Mouse (Mus musculus) neural tube, embryonic 12.5 days (tissue): ENCODE measurements around the gene Armh4. TPM values are rescaled to one million over a fixed set of nuclear protein-coding genes. Genes with fewer than 3 reads are reported as not detected.
"Not testable (repeated sequence)": the region's sequence is repeated elsewhere in the genome, so short reads cannot be mapped to it uniquely, and the experiment has no call there.

Experiments
- ATAC-seq: fragments of 200-750 bp; cut with Nextera tagmentation; 2 replicates; pipeline ENCODE4 v1.8.0; 2017; ENCODE audit warnings: low read depth, mild to moderate bottlenecking, moderate TSS enrichment, moderate library complexity; ENCODE audit not compliant: low FRiP score
- H3K27ac ChIP-seq: fragments of 300-500 bp; sonication (generic); 2 replicates; pipeline ENCODE4 v1.5.1; 2016
- H3K27me3 ChIP-seq: fragments of 300-500 bp; sonication (generic); replicated peaks from 2 replicates; pipeline ENCODE4 v1.6.1; 2016; ENCODE audit warnings: mild to moderate bottlenecking
- H3K36me3 ChIP-seq: fragments of 300-500 bp; sonication (generic); 2 replicates; pipeline ENCODE4 v1.6.1; 2016; ENCODE audit warnings: mild to moderate bottlenecking
- H3K4me1 ChIP-seq: fragments of 300-500 bp; sonication (generic); 2 replicates; pipeline ENCODE4 v1.6.1; 2016
- H3K4me2 ChIP-seq: fragments of 300-500 bp; sonication (generic); replicated peaks from 2 replicates; pipeline ENCODE4 v1.6.1; 2016; ENCODE audit warnings: mild to moderate bottlenecking
- H3K4me3 ChIP-seq: fragments of 300-500 bp; sonication (generic); 2 replicates; pipeline ENCODE4 v1.5.1; 2016
- H3K9ac ChIP-seq: fragments of 300-500 bp; sonication (generic); 2 replicates; pipeline ENCODE4 v1.6.1; 2016; ENCODE audit warnings: mild to moderate bottlenecking
- H3K9me3 ChIP-seq: fragments of 300-500 bp; sonication (generic); 2 replicates; pipeline ENCODE4 v1.6.1; 2016; ENCODE audit warnings: mild to moderate bottlenecking
- WGBS: fragments of 180-500 bp; shearing (Covaris S2); methylation state at CpG from one replicate; pipeline ENCODE4 v1.1.7; 2016; 5-methylcytosine and 5-hydroxymethylcytosine counted together
- polyA plus RNA-seq: library from polyadenylated mRNA; unstranded; fragments of >200 nt; fragmentation: Nextera tagmentation; extraction: Ambion mirVana; gene quantifications from 2 replicates; pipeline ENCODE4 v1.2.1, GENCODE M21; 2016

The Armh4 gene
- 38.4 and 47.9 TPM in 2 replicates for polyA plus RNA-seq

DNA sequence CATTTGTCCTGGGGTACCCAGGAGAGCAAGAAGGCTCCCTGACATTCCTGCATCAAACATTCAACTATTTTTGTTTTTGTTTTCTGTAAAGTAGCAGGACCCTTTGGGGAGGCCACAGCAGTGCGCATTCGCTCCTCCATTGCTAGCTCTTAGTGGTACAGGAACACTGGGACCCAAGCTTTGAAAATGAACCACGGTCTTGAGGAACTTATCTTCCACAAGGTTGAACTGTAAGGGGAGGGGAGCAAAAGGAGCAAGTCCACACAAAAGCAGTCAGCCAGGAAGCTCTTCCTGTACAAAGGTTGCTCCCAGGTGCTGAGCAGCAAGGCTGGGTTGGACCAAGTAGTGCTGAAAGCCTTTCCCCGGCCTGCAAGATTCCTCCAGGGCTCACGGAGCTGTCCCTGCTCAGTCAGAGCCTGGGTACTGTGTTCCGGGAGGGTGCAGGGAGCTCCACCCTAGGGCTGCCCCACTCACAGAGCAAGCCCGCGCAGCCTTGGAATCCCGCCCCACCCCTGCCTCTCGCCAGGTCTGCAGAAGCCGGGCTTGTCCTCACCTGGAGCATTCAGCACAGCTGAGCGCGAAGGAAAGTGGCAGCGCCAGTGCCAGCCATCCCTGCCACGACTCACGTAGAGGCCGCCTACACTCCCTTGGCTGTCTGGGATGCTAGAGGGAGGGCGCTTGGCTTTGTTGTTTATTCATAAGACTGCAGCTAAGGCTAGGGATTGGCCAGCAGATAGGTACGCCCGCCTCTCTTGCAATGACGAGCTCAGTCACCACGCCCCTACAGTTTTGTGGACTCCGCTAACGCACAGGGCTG lies at the start of gene Armh4:
Armh4 (minus strand) TSS at position 669 of the 817 bp plus-strand sequence.
- no peaks in the 10 kb centered on the region for H3K27me3 ChIP-seq

DNA sequence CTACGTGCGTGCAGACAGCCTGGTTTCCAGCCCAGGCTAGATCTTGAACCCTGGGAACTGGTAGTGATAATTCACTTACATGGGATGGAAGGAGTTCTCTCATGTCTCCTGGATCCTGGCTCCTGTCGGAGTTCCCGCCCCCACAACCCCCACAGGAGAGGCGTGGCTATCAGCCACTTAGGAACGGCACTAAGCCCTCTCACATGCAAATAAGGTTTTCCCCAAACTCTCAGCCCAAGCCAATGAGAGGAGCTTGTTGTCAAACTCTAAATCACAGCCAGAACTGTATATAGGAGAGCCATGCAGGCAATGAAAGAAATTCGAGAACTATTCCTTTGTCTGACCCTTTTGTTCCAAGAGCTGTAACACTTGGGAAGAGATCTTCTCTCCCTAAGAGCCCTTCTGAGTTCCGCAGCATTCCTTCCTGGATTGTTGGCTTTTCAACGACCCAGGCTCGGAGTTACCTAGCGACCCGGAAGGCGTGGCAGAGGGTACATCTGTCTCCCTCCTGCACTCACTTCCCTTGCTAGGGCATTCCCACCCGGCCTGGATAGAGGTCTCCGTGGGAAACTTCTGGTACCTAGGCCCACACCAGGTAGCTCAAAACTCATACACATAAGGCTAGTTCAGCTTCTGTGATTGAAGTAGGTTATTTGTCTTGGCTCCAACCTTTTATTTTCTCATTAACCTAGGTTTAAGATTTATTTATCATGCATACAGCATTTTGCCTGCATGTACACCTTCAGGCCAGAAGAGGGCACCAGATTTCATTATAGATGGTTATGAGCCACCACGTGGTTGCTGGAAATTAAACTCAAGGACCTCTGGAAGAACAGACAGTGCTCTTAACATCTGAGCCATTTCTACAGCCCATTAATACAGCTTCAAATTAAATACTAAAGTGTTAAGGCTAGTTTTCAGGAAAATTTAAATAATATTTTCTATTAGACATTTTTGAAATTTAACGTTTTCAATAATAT lies 46.3 kb upstream of the Armh4 start:
- Histone ChIP-seq H3K9ac (no peak overlapping the region), H3K27ac (no peak overlapping the region)

More for the DNA sequence above, at the start of gene Armh4:
- ATAC-seq, result peak; percentile 99
- 1% methylated on average over 24 of the region's 24 CpGs for WGBS
- H3K27ac ChIP-seq, result no peak within 1 kb of the TSS
- H3K4me2 ChIP-seq, result peak within 1 kb of the TSS; percentile 73
- no peaks in the 10 kb centered on the region for H3K9me3 ChIP-seq
- no peaks in the 10 kb centered on the region for H3K36me3 ChIP-seq
- H3K4me1 ChIP-seq, result no peaks in the 10 kb centered on the region
- H3K9ac ChIP-seq, result peak within 1 kb of the TSS; percentile 72
- peak within 1 kb of the TSS; percentile 63 for H3K4me3 ChIP-seq

DNA sequence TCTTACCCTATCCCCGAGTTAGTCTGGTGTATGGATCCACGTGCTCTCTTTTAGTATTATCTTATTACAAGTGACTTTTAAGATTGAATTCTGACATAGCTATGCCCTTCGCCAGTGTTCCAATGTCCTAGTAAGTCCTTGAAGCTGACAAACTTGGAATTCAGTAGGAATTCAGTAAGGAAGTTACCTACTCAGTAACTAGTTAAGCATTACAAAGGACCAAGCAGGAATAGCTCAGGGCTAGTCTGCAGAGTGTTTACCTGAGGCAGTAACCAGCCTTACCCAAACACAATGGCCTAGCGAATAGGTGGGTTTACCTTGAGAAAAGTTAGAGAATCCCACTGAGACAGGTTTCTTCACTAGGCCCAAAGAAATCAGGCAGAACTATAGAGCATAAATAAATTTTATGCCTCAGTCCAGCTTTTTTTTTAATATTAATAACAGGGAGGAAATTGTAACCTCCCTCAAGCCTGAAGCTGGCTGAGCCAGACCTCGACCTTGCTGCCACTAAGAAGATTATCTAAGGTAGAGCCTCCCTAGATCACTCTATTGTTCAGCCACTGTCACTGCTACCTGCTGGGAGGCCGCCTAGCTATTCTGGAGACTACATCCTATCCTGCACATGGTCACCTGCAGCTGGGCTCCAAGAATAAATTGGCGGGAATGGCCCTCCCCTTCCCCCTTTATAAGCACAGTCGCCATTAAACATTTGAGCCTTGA lies 36.7 kb upstream of the Armh4 start:
- H3K4me1 ChIP-seq, H3K27ac ChIP-seq, ATAC-seq, H3K9me3 ChIP-seq, H3K27me3 ChIP-seq, H3K9ac ChIP-seq, H3K4me2 ChIP-seq, H3K36me3 ChIP-seq, H3K4me3 ChIP-seq: not testable (repeated sequence)
- 84% methylated on average over 8 of the region's 8 CpGs for WGBS

More for the DNA sequence above, 46.3 kb upstream of the Armh4 start:
- Histone ChIP-seq H3K27me3 (no peaks in the 10 kb centered on the region), H3K4me3 (peak overlapping the region; percentile 24), H3K9me3 (no peaks in the 10 kb centered on the region), H3K36me3 (no peaks in the 10 kb centered on the region), H3K4me1 (0 out of 2 replicates have a peak, but pooled peaks cover 2% of the 10 kb centered on the region), H3K4me2 (peak overlapping the region; percentile 55)
- whole genome bisulfite sequencing, result 11% methylated on average over 17 of the region's 17 CpGs
- ATAC-seq, result peak; percentile 73

DNA sequence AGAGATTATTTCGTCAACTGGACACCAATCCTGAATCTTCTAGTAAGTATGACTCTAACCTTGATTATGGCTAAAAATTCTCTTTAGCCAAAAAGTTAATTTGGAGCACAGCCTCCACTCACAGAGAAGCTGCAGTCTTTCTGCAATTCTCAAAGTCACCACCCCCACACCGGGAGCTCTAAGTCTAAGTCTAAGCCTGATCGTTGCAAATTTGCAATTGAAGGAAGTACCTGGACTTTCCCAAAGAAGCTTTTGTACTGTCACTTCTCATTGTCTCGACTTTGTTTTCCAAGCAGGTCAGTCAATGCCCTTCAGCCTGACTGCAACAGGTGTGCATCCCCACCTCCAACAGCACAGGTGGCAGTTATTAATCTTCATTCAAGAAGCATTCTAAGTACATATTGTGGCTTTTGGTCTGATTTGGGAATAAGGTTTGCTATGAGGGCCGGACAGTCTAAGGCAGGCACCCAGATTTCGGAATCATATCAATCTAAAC lies 35.6 kb upstream of the Armh4 start:
- WGBS, result 86% methylated on average over 6 of the region's 6 CpGs
- H3K9ac ChIP-seq, H3K27ac ChIP-seq, H3K9me3 ChIP-seq, H3K4me3 ChIP-seq, H3K27me3 ChIP-seq, H3K4me2 ChIP-seq, H3K36me3 ChIP-seq, H3K4me1 ChIP-seq, ATAC-seq: not testable (repeated sequence)

DNA sequence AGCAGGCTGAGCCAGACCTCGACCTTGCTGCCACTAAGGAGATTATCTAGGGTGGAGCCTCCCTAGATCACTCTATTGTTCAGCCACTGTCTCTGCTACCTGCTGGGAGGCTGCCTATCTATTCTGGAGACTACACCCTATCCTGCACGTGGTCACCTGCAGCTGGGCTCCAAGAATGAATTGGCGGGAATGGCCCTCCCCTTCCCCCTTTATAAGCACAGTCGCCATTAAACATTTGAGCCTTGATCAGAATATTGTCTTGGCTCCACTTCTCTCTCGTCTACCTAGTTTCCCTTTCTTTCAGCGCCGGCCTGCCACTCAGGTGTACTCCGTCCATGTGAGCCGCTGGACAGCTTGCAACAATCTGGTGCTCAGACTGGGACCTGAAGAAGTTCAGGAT lies 29.8 kb upstream of the Armh4 start:
- not testable (repeated sequence) for H3K4me2 ChIP-seq, H3K27me3 ChIP-seq, H3K36me3 ChIP-seq, H3K4me1 ChIP-seq, ATAC-seq, H3K27ac ChIP-seq, H3K9ac ChIP-seq, H3K4me3 ChIP-seq, H3K9me3 ChIP-seq
- 88% methylated on average over 9 of the region's 9 CpGs for WGBS

DNA sequence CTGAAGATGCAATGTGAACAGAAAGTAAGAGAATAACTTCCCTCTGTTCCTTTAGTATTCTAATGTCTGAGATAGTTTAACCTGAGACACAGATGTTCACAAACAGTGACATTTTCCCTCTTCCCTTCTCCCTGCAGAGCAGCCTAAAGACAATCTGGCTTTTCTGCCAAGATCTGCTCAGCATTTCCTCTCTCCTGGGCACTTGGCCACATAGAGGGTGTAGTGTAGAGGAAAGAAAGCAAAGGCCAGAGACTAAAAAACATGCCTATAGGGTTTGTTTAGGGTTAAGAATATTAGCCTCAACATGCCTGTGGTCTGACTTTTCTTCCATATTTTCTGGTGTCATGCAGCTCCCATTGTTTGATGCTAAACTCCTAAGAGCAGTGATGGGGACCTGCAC lies 21.9 kb upstream of the Armh4 start:
- not testable (repeated sequence) for H3K9me3 ChIP-seq, H3K27ac ChIP-seq, H3K4me1 ChIP-seq, ATAC-seq, H3K4me2 ChIP-seq, H3K36me3 ChIP-seq, H3K27me3 ChIP-seq, H3K4me3 ChIP-seq, H3K9ac ChIP-seq

DNA sequence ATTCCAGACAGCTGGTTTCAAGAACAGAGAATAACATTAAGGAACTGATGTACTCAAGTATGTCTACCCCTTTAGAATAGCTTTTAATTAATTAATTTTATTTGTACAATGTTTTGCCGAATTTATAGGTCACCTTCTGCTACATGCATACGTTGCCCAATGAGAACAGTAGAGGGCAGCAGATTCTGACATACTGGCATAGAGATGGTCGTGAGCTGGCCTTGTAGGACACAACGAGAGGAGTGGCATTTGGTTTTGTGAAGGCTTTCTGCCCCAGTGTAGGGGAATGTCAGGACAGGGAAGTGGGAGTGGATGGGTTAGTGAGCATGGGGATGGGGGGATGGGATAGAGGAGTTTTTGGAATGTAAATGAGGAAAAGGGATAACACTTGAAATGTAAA lies 18.3 kb upstream of the Armh4 start:
- Histone ChIP-seq H3K9me3 (no peaks in the 10 kb centered on the region), H3K4me2 (no peak overlapping the region), H3K4me3 (no peak overlapping the region), H3K4me1 (no peaks in the 10 kb centered on the region), H3K27me3 (no peaks in the 10 kb centered on the region), H3K36me3 (no peaks in the 10 kb centered on the region), H3K9ac (no peak overlapping the region), H3K27ac (no peak overlapping the region)
- no peak; the same call in 1 of the 2 replicates for ATAC-seq
- 15% methylated on average over 4 of the region's 4 CpGs for WGBS

DNA sequence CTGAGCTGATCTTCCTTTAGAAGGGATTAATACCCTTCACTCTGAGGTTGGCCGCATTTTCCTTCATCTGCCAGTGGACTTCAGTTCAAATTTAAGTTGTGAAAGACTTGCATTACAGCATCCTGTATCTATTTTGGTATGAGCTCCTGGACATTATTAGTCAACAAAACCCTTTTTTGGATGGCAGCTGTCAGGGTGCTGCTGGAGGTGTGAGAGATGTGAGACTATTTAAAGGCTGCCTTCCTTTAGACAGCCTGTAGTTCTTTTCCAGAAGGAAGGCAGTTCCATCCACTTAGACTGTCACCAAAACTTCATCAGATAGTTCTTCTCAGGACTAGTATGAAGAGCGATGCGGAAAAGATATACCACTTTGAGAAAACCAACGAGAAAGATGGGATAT lies 10.8 kb upstream of the Armh4 start:
- ATAC-seq, result no peak
- no peaks in the 10 kb centered on the region for H3K36me3 ChIP-seq
- no peak overlapping the region for H3K9ac ChIP-seq
- no peak overlapping the region for H3K4me2 ChIP-seq
- H3K9me3 ChIP-seq, result no peaks in the 10 kb centered on the region
- no peaks in the 10 kb centered on the region for H3K27me3 ChIP-seq
- H3K27ac ChIP-seq, result no peak overlapping the region
- no peaks in the 10 kb centered on the region for H3K4me1 ChIP-seq
- 88% methylated on average over 4 of the region's 4 CpGs for WGBS
- no peak overlapping the region for H3K4me3 ChIP-seq

DNA sequence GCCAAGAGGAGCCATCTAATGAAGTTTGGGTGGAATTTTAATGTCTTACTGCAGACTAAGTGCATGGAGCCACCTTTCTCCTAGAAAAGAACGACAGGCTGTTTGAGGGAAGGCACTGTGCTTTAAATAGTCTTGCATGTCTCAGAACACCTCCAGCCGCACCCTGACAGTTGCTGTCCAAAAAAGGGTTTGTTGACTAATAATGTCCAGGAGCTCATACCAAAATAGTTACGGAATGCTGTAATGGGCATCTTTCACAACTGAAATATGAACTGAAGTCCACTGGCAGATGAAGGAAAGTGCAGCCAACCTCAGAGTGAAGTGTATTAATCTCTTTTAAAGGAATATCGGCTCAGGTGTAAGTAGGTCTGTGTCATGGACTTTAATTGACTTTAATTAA lies 7.4 kb upstream of the Armh4 start:
- Histone ChIP-seq H3K9me3 (no peaks in the 10 kb centered on the region), H3K27me3 (no peaks in the 10 kb centered on the region), H3K4me1 (no peaks in the 10 kb centered on the region), H3K27ac (no peak overlapping the region), H3K9ac (no peak overlapping the region), H3K36me3 (no peaks in the 10 kb centered on the region), H3K4me2 (no peak overlapping the region), H3K4me3 (no peak overlapping the region)
- ATAC-seq, result no peak
- WGBS, result 84% methylated on average over 4 of the region's 4 CpGs

DNA sequence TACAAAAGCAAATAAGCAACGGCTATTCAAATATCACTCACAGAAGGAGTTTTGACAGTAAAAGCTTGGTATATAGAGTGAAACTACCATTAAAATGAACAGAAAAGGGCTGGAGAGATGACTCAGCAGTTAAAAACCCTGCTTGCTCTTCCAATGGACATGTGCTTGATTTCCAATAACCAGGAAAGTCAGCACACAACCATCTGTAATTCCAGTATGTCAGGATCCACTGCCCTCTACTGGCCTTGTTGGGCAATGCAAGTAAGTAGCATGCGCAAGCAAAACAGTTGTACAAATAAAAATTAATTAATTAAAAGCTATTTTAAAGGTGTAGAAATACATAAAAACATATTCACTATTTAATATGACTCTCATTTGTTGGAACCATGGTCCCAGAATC lies 2.6 kb upstream of the Armh4 start:
- H3K9me3 ChIP-seq, result no peaks in the 10 kb centered on the region
- H3K9ac ChIP-seq, result no peak overlapping the region
- no peaks in the 10 kb centered on the region for H3K4me1 ChIP-seq
- no peaks in the 10 kb centered on the region for H3K36me3 ChIP-seq
- H3K27me3 ChIP-seq, result no peaks in the 10 kb centered on the region
- 54% methylated on average over 2 of the region's 2 CpGs for WGBS
- H3K4me3 ChIP-seq, result no peak overlapping the region
- ATAC-seq, result no peak
- no peak overlapping the region for H3K4me2 ChIP-seq
- no peak overlapping the region for H3K27ac ChIP-seq

DNA sequence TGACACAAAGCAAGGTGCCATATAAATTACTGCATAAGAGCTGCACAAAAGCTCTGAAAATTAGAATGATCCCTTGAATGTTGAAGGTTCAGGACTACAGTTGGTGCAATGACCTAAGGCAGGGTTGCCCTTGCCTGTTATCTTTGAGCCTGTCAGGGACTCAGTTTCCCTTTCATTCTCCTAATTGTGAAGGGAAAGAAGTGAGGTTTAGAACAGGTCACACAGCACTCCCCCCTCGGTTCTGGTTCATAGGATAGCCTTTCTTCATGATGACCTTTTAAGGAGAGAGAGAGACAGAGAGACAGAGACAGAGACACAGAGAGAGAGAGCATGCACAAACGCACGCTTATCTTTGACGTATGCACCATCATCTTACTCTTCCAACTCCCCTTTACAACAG lies 683 bp upstream of the Armh4 start:
- Histone ChIP-seq H3K4me3 (no peak overlapping the region), H3K27me3 (no peaks in the 10 kb centered on the region), H3K9ac (no peak overlapping the region), H3K27ac (no peak overlapping the region), H3K9me3 (no peaks in the 10 kb centered on the region), H3K4me1 (no peaks in the 10 kb centered on the region), H3K4me2 (peak overlapping the region; percentile 73), H3K36me3 (no peaks in the 10 kb centered on the region)
- 79% methylated on average over 4 of the region's 4 CpGs for WGBS
- ATAC-seq, result no peak

DNA sequence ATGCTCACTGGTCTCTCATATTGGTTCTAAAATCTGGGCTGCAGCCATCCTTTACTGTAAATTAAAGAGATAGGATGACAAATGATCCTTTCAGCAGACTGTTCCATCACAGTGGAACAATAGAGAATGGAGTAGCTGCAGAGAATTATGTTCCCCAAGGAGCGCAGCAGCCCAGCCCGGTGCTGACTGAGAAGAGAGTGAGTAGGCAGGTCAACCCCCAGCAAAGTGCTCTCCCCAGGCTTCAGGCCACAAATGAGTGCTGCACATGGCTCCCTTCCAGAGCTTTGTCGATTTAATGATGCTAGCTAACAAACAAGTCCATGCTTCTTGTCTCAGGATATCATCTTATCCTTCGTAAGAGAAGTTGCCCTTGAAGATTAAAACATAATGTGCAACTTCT lies 2.8 kb downstream of the Armh4 start:
- Histone ChIP-seq H3K4me1 (no peaks in the 10 kb centered on the region), H3K27ac (no peak overlapping the region), H3K9ac (no peak overlapping the region), H3K4me2 (no peak overlapping the region), H3K27me3 (no peaks in the 10 kb centered on the region), H3K36me3 (no peaks in the 10 kb centered on the region), H3K4me3 (no peak overlapping the region), H3K9me3 (no peaks in the 10 kb centered on the region)
- ATAC-seq, result no peak
- 75% methylated on average over 4 of the region's 4 CpGs for WGBS
